Mouse (Mus musculus) cortical plate, adult 2 months (tissue): ENCODE results near the gene Kcnma1.

ENCODE experiments used
- CTCF ChIP-seq: fragments of 200-500 bp; IDR thresholded peaks from 2 replicates; pipeline ENCODE4 v1.5.1; 2011; ENCODE audit warnings: mild to moderate bottlenecking, control low read depth, low read length; ENCODE audit not compliant: insufficient read depth; ENCODE audit errors: extremely low read depth
- POLR2A ChIP-seq: fragments of 200-500 bp; IDR thresholded peaks from 2 replicates; pipeline ENCODE4 v1.6.1; 2011; ENCODE audit warnings: mild to moderate bottlenecking, low read length, control low read depth; ENCODE audit not compliant: insufficient read depth; ENCODE audit errors: extremely low read depth

DNA sequence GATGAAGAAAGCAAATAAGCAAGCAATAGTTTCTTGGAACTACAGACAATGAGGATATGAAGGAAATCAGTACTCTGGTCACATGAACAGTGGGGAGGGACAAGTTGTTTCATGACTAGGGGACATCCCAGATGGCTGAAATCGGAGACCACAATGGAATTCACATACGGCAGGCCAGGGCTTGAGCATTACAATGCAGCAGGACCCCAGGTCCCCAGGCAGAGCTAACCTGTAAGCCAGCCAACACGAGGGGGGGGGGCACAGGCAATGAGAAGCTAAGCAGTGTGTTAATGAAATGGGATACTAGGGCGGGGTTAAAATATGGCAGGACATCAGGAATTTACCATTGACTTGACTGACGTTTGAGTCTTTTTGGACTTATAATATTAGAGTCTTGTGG lies 324.6 kb downstream of the Kcnma1 start:
- TF ChIP-seq CTCF = no peak
- TF ChIP-seq POLR2A = no peak
